Mouse (Mus musculus): ENCODE results near the gene Cux2. TPM values are rescaled to one million over a fixed set of nuclear protein-coding genes. Genes with fewer than 3 reads are reported as not detected.

The Cux2 gene
- polyA plus RNA-seq, 1 experiment from 2014 or later, result 4.9 TPM

GRCm38 (mm10) chr5:121895117-121895756 lies 154.7 kb downstream of the Cux2 start:
- no peak overlapping the region for H3K9ac ChIP-seq (ENCODE audit: low read depth, low read length)
- no peak overlapping the region for H3K27ac ChIP-seq (ENCODE audit: low read depth, low read length)
- no peak for DNase-seq (ENCODE audit: low spot score)
- no peaks in the 10 kb centered on the region for H3K9me3 ChIP-seq (ENCODE audit: control insufficient read depth, low read length)
- H3K27me3 ChIP-seq (replicated peaks; ENCODE audit: control insufficient read depth, insufficient read depth, low read length), result no peaks in the 10 kb centered on the region
- no peak overlapping the region for H3K4me2 ChIP-seq
- H3K36me3 ChIP-seq (ENCODE audit: control insufficient read depth, insufficient read depth, low read length), result no peaks in the 10 kb centered on the region
- H3K4me3 ChIP-seq (ENCODE audit: low read depth, low read length), result no peak overlapping the region
- no peaks in the 10 kb centered on the region for H3K4me1 ChIP-seq (replicated peaks; ENCODE audit: control insufficient read depth, insufficient read depth, low read length)
- ATAC-seq (replicated peaks; ENCODE audit: low FRiP score), result no peak
- 73% methylated on average over 24 of the region's 24 CpGs for WGBS

DNA sequence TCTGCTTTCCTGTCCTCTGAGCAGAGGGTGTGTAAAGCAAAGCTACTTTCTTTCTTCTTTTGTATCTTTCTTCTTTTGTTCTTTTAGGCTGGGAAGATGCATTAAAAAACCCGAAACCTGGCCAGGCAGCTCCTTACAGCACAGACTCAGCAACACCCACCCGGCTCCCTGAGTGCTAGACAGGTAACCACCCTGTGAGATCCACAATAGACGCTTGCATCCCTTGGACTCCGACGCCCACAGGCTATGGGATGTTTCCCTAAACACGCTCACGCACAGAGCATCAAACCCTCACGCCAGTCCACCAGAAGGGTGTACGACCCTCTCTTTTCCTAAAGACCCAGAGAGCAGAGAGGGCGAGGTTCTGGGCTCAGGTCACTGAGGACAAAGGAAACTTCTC lies 155.3 kb downstream of the Cux2 start:
- WGBS, result 67% methylated on average over 10 of the region's 10 CpGs
- no peak overlapping the region for H3K4me3 ChIP-seq (ENCODE audit: low read depth, low read length)
- no peaks in the 10 kb centered on the region for H3K36me3 ChIP-seq (ENCODE audit: control insufficient read depth, insufficient read depth, low read length)
- ATAC-seq (replicated peaks; ENCODE audit: low FRiP score), result no peak
- H3K9ac ChIP-seq (ENCODE audit: low read depth, low read length), result no peak overlapping the region
- H3K27ac ChIP-seq (ENCODE audit: low read depth, low read length), result no peak overlapping the region
- no peaks in the 10 kb centered on the region for H3K9me3 ChIP-seq (ENCODE audit: control insufficient read depth, low read length)
- H3K4me1 ChIP-seq (replicated peaks; ENCODE audit: control insufficient read depth, insufficient read depth, low read length), result no peaks in the 10 kb centered on the region; the same call in none of the 2 replicates
- no peaks in the 10 kb centered on the region for H3K27me3 ChIP-seq (replicated peaks; ENCODE audit: control insufficient read depth, insufficient read depth, low read length)
- no peak for DNase-seq (ENCODE audit: low spot score)
- no peak overlapping the region for H3K4me2 ChIP-seq

- Histone ChIP-seq H3K27me3 (replicated peaks; ENCODE audit: control insufficient read depth, insufficient read depth, low read length) (no peaks in the 10 kb centered on the region), H3K36me3 (ENCODE audit: control insufficient read depth, insufficient read depth, low read length) (no peaks in the 10 kb centered on the region), H3K4me1 (replicated peaks; ENCODE audit: control insufficient read depth, insufficient read depth, low read length) (no peaks in the 10 kb centered on the region; the same call in none of the 2 replicates), H3K4me2 (no peak overlapping the region), H3K27ac (ENCODE audit: low read depth, low read length) (no peak overlapping the region), H3K4me3 (ENCODE audit: low read depth, low read length) (no peak overlapping the region), H3K9me3 (ENCODE audit: control insufficient read depth, low read length) (no peaks in the 10 kb centered on the region), H3K9ac (ENCODE audit: low read depth, low read length) (no peak overlapping the region)
- ATAC-seq (replicated peaks; ENCODE audit: low FRiP score), result no peak
- WGBS, result 21% methylated on average over 3 of the region's 3 CpGs
- DNase-seq (ENCODE audit: low spot score), result no peak
Measured at GRCm38 (mm10) chr5:121893581-121893980, 156.3 kb downstream of the Cux2 start.

DNA sequence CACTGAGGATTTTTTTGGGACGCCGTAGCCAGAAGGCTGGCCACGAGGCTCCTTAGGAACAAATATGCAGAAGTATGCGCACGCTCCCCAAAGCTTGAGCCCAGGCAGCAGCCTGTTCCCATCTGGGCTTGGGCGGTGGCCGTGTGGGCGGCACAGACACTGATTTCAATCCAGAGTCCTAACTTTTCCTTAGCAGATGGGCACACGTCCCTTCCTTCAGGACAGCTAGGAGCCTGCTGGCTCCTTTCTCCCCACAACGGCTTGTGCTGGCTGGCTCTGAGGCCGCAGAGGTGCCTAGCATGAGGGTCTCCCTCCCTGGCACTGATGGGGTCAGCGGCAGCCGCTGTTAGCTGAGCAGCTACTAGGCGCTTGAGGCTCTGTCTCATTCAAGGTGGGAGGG lies 157.6 kb downstream of the Cux2 start:
- no peaks in the 10 kb centered on the region; the same call in none of the 2 replicates for H3K4me1 ChIP-seq (replicated peaks; ENCODE audit: control insufficient read depth, insufficient read depth, low read length)
- H3K4me3 ChIP-seq (ENCODE audit: low read depth, low read length), result no peak overlapping the region
- no peaks in the 10 kb centered on the region for H3K27me3 ChIP-seq (replicated peaks; ENCODE audit: control insufficient read depth, insufficient read depth, low read length)
- no peak overlapping the region for H3K27ac ChIP-seq (ENCODE audit: low read depth, low read length)
- DNase-seq (ENCODE audit: low spot score) (no peak), ATAC-seq (replicated peaks; ENCODE audit: low FRiP score) (no peak)
- 0 out of 2 replicates have a peak, but pooled peaks cover 3% of the 10 kb centered on the region for H3K9me3 ChIP-seq (ENCODE audit: control insufficient read depth, low read length)
- WGBS, result 83% methylated on average over 14 of the region's 14 CpGs
- H3K9ac ChIP-seq (ENCODE audit: low read depth, low read length), result no peak overlapping the region
- H3K36me3 ChIP-seq (ENCODE audit: control insufficient read depth, insufficient read depth, low read length), result no peaks in the 10 kb centered on the region
- H3K4me2 ChIP-seq, result no peak overlapping the region

- H3K4me2 ChIP-seq, result no peak overlapping the region
- no peaks in the 10 kb centered on the region for H3K27me3 ChIP-seq (replicated peaks; ENCODE audit: control insufficient read depth, insufficient read depth, low read length)
- H3K9ac ChIP-seq (ENCODE audit: low read depth, low read length), result no peak overlapping the region
- H3K9me3 ChIP-seq (ENCODE audit: control insufficient read depth, low read length), result 0 out of 2 replicates have a peak, but pooled peaks cover 3% of the 10 kb centered on the region
- no peaks in the 10 kb centered on the region; the same call in none of the 2 replicates for H3K4me1 ChIP-seq (replicated peaks; ENCODE audit: control insufficient read depth, insufficient read depth, low read length)
- H3K4me3 ChIP-seq (ENCODE audit: low read depth, low read length), result no peak overlapping the region
- 82% methylated on average over 7 of the region's 7 CpGs for WGBS
- no peak overlapping the region for H3K27ac ChIP-seq (ENCODE audit: low read depth, low read length)
- H3K36me3 ChIP-seq (ENCODE audit: control insufficient read depth, insufficient read depth, low read length), result no peaks in the 10 kb centered on the region
- DNase-seq (ENCODE audit: low spot score), result no peak
- ATAC-seq (replicated peaks; ENCODE audit: low FRiP score), result no peak
Measured at GRCm38 (mm10) chr5:121890925-121891324, 159.0 kb downstream of the Cux2 start.

- DNase-seq (ENCODE audit: low spot score) (no peak), ATAC-seq (replicated peaks; ENCODE audit: low FRiP score) (no peak)
- Histone ChIP-seq H3K9me3 (ENCODE audit: control insufficient read depth, low read length) (0 out of 2 replicates have a peak, but pooled peaks cover 3% of the 10 kb centered on the region), H3K27ac (ENCODE audit: low read depth, low read length) (no peak overlapping the region), H3K9ac (ENCODE audit: low read depth, low read length) (no peak overlapping the region), H3K4me2 (no peak overlapping the region), H3K27me3 (replicated peaks; ENCODE audit: control insufficient read depth, insufficient read depth, low read length) (no peaks in the 10 kb centered on the region), H3K4me3 (ENCODE audit: low read depth, low read length) (no peak overlapping the region), H3K36me3 (ENCODE audit: control insufficient read depth, insufficient read depth, low read length) (no peaks in the 10 kb centered on the region), H3K4me1 (replicated peaks; ENCODE audit: control insufficient read depth, insufficient read depth, low read length) (no peaks in the 10 kb centered on the region; the same call in none of the 2 replicates)
- 57% methylated on average over 9 of the region's 9 CpGs for WGBS
Measured at GRCm38 (mm10) chr5:121889819-121890362, 160.0 kb downstream of the Cux2 start.

DNA sequence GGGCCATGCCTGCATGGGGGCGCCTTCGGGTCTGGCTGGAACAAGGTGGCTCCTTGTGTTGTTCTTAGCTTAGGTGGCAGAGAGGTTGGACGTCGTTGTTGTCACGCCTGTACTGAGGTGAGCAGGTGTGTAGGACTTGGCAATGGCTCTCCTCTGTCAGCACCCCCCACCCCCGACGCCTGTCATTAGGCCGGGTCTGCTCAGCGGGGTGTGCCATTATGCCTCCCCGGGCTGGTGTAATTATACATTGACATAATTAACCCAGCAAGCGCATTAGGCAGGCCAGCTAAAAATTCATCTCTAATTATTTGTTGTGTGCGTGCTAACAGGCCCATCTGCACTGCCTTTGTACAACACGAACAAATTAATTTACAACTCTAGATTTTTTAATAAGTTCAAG lies 160.5 kb downstream of the Cux2 start:
- Histone ChIP-seq H3K4me1 (replicated peaks; ENCODE audit: control insufficient read depth, insufficient read depth, low read length) (no peaks in the 10 kb centered on the region; the same call in none of the 2 replicates), H3K9me3 (ENCODE audit: control insufficient read depth, low read length) (0 out of 2 replicates have a peak, but pooled peaks cover 3% of the 10 kb centered on the region), H3K4me2 (no peak overlapping the region), H3K36me3 (ENCODE audit: control insufficient read depth, insufficient read depth, low read length) (no peaks in the 10 kb centered on the region), H3K4me3 (ENCODE audit: low read depth, low read length) (no peak overlapping the region), H3K9ac (ENCODE audit: low read depth, low read length) (no peak overlapping the region), H3K27me3 (replicated peaks; ENCODE audit: control insufficient read depth, insufficient read depth, low read length) (no peaks in the 10 kb centered on the region), H3K27ac (ENCODE audit: low read depth, low read length) (no peak overlapping the region)
- no peak for ATAC-seq (replicated peaks; ENCODE audit: low FRiP score)
- no peak for DNase-seq (ENCODE audit: low spot score)
- 72% methylated on average over 13 of the region's 13 CpGs for WGBS

DNA sequence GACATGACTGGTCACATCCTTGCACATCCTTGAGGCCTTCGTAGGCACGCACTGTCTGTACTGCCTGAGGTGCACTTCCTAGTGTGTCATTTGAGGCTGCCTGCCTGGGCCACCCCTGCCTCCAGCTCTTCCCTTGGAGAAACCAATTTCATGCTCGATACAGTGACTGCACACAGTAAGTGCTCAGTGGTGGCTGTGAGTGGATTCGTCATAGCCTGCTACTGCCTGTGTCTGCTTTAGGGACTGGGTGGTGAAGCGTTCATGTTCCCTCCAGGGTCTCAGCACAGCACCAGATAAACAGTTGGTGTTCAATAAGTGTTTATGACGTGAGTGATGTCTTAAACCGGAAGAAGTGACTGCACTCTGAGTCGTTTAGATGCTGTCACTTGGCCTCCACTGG lies 166.5 kb downstream of the Cux2 start:
- H3K4me3 ChIP-seq (ENCODE audit: low read depth, low read length), result no peak overlapping the region
- H3K27me3 ChIP-seq (replicated peaks; ENCODE audit: control insufficient read depth, insufficient read depth, low read length), result no peaks in the 10 kb centered on the region
- no peaks in the 10 kb centered on the region for H3K36me3 ChIP-seq (ENCODE audit: control insufficient read depth, insufficient read depth, low read length)
- 0 out of 2 replicates have a peak, but pooled peaks cover 3% of the 10 kb centered on the region for H3K9me3 ChIP-seq (ENCODE audit: control insufficient read depth, low read length)
- no peak overlapping the region for H3K27ac ChIP-seq (ENCODE audit: low read depth, low read length)
- H3K4me2 ChIP-seq, result no peak overlapping the region
- 74% methylated on average over 8 of the region's 8 CpGs for WGBS
- DNase-seq (ENCODE audit: low spot score), result no peak
- no peak overlapping the region for H3K9ac ChIP-seq (ENCODE audit: low read depth, low read length)
- no peaks in the 10 kb centered on the region for H3K4me1 ChIP-seq (replicated peaks; ENCODE audit: control insufficient read depth, insufficient read depth, low read length)
- ATAC-seq (replicated peaks; ENCODE audit: low FRiP score), result no peak

DNA sequence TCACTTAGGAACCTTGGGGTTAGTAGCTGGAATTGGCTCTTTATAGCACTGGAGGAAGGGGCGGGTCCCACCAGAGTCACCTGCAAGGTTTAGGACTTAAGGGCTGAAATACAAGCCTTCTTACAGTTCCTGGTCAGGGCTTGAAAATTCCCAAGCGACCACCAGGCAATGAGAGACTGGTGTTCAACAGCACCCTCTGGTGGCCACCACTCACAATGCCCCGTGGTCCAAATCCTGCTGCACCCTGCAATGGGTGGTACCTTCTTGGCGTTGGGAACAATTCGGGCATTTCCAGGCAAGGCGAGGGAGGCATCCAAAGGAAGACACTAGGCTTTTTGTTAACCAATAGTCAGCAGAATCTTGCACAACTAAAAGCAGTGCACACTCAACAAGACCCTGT lies 170.7 kb downstream of the Cux2 start:
- DNase-seq (ENCODE audit: low spot score), result no peak
- 43% methylated on average over 6 of the region's 6 CpGs for WGBS
- H3K4me3 ChIP-seq (ENCODE audit: low read depth, low read length), result no peak overlapping the region
- no peak overlapping the region for H3K27ac ChIP-seq (ENCODE audit: low read depth, low read length)
- H3K36me3 ChIP-seq (ENCODE audit: control insufficient read depth, insufficient read depth, low read length), result 0 out of 2 replicates have a peak, but pooled peaks cover 3% of the 10 kb centered on the region
- H3K27me3 ChIP-seq (replicated peaks; ENCODE audit: control insufficient read depth, insufficient read depth, low read length), result no peaks in the 10 kb centered on the region
- no peak overlapping the region for H3K9ac ChIP-seq (ENCODE audit: low read depth, low read length)
- ATAC-seq (replicated peaks; ENCODE audit: low FRiP score), result no peak
- no peak overlapping the region for H3K4me2 ChIP-seq
- no peaks in the 10 kb centered on the region for H3K4me1 ChIP-seq (replicated peaks; ENCODE audit: control insufficient read depth, insufficient read depth, low read length)
- H3K9me3 ChIP-seq (ENCODE audit: control insufficient read depth, low read length), result no peaks in the 10 kb centered on the region
